In the genomic region with DNA sequence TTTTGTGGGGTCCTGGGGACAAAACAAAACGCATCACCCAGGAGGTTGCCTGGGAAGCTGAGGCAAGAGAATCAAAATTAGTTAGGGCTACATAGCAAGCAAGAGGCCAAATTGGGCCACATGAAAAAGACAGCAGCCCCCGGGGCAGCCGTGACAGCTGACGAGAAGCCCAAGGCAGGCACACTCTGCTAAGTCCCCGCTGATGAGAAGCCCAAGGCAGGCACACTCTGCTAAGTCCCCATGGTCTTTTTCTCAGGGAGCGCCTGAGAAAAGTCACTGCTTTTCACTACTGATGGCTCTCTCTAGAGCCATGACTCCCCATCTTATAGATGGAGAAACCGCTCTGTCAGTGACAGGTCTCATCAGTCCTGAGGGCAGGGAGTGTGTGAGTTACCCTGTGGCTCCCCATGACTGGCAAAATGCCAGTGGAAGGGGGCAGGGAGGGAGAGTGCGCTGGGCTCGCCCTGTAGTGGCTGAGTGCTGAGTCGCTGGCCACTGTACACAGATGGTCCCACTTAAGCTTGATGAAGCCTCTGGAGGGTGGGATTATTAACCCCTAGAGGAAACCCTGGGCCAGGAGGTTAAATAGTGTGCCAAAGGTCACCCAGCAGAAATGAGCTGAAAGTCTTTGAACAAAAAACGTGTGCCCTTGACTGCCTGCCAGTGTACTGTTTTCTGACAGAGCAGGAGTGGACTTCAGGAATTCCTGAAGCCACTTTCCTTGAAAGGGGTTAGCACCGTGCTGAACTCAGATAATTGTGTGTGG, we compare ENCODE assay signal across 8 mouse cellular contexts. TPM values are rescaled to one million over a fixed set of nuclear protein-coding genes. Genes with fewer than 3 reads are reported as not detected.
DNase-seq lines count a peak whose midpoint lies in the region; ATAC-seq and TF ChIP-seq lines count a peak whose summit lies in the region.
"Had no signal": no experiment of that assay in that cellular context is flagged by ENCODE, and none has a peak within 500 bp of the region (broad histone marks: within the 10 kb centered on the region; RNA-seq: fewer than 3 reads in every experiment).

No protein-coding gene starts in this region.

- no peak overlapping the region for H3K4me2 ChIP-seq in hindbrain, embryonic 13.5 days
- H3K4me2 ChIP-seq in midbrain, postnatal 0 days (ENCODE audit: low read depth, low read length, poor library complexity, severe bottlenecking) = no peak overlapping the region

- 15% methylated on average over 12 of the region's 12 CpGs for WGBS in embryonic facial prominence, embryonic 10.5 days
- 25% methylated on average over 12 of the region's 12 CpGs for WGBS in hindbrain, embryonic 13.5 days
- WGBS in midbrain, postnatal 0 days = 31% methylated on average over 12 of the region's 12 CpGs

- H3K9me3 ChIP-seq in embryonic facial prominence, embryonic 10.5 days = no peaks in the 10 kb centered on the region
- no peaks in the 10 kb centered on the region for H3K9me3 ChIP-seq in hindbrain, embryonic 13.5 days
- no peaks in the 10 kb centered on the region for H3K9me3 ChIP-seq in midbrain, postnatal 0 days (ENCODE audit: low read length)

- no peak overlapping the region for H3K9ac ChIP-seq in hindbrain, embryonic 13.5 days
- no peak overlapping the region for H3K9ac ChIP-seq in midbrain, postnatal 0 days (replicated peaks; ENCODE audit: low read length, poor library complexity, severe bottlenecking)

- H3K4me1 ChIP-seq in embryonic facial prominence, embryonic 10.5 days = peaks cover 67% of the 10 kb centered on the region
- peaks cover 25% of the 10 kb centered on the region for H3K4me1 ChIP-seq in hindbrain, embryonic 13.5 days (replicated peaks)
- no peaks in the 10 kb centered on the region; the same call in 1 of the 2 replicates for H3K4me1 ChIP-seq in midbrain, postnatal 0 days (ENCODE audit: insufficient read depth, low read length)

- no peaks in the 10 kb centered on the region for H3K36me3 ChIP-seq in embryonic facial prominence, embryonic 10.5 days (replicated peaks)
- no peaks in the 10 kb centered on the region for H3K36me3 ChIP-seq in hindbrain, embryonic 13.5 days
- H3K36me3 ChIP-seq in midbrain, postnatal 0 days (ENCODE audit: insufficient read depth, low read length) = no peaks in the 10 kb centered on the region

- peak; percentile 36 for DNase-seq in adrenal gland, adult 8-10 months
- peak; percentile 82 for DNase-seq in embryonic facial prominence, embryonic 10.5 days (ENCODE audit: low spot score)
- peak; percentile 87 for DNase-seq in liver
- DNase-seq in midbrain, postnatal 0 days (ENCODE audit: low spot score) = peak; percentile 35
- no peak for DNase-seq in cerebellum, adult 9-11 months
- no peak for DNase-seq in layer of hippocampus, postnatal 25 days (ENCODE audit: extremely low spot score in 1 of 2, low spot score in 1 of 2)

- no peak for TF ChIP-seq CTCF in midbrain, postnatal 0 days (IDR thresholded peaks at IDR 0.05)

- peak overlapping the region; percentile 30; the same call in 1 of the 2 replicates for H3K27ac ChIP-seq in embryonic facial prominence, embryonic 10.5 days (replicated peaks)
- H3K27ac ChIP-seq in hindbrain, embryonic 13.5 days = no peak overlapping the region
- H3K27ac ChIP-seq in midbrain, postnatal 0 days (ENCODE audit: low read depth, low read length) = no peak overlapping the region

- peak overlapping the region; percentile 11; the same call in 1 of the 2 replicates for H3K4me3 ChIP-seq in embryonic facial prominence, embryonic 10.5 days
- no peak overlapping the region for H3K4me3 ChIP-seq in hindbrain, embryonic 13.5 days
- no peak overlapping the region for H3K4me3 ChIP-seq in midbrain, postnatal 0 days (ENCODE audit: low read depth, low read length)

- peaks cover 25% of the 10 kb centered on the region for H3K27me3 ChIP-seq in embryonic facial prominence, embryonic 10.5 days (replicated peaks; ENCODE audit: low read depth, poor library complexity, severe bottlenecking)
- H3K27me3 ChIP-seq in hindbrain, embryonic 13.5 days = no peaks in the 10 kb centered on the region
- no peaks in the 10 kb centered on the region for H3K27me3 ChIP-seq in midbrain, postnatal 0 days (ENCODE audit: insufficient read depth, low read length)

- peak; percentile 87 for ATAC-seq in hindbrain, embryonic 13.5 days (ENCODE audit: low FRiP score)
- ATAC-seq in midbrain, postnatal 0 days (ENCODE audit: low FRiP score) = peak; percentile 54; the same call in 1 of the 2 replicates

RNA-seq across cellular contexts. Expression of a gene that starts 6.6 kb away (rescaled TPM):
- not detected for total RNA-seq in adrenal gland, adult 8-10 months (2022)
- polyA plus RNA-seq in embryonic facial prominence, embryonic 10.5 days (2016; fragmentation: Nextera tagmentation; extraction: Ambion mirVana) = not detected in 2 replicates
- not detected in 2 replicates for polyA plus RNA-seq in hindbrain, embryonic 13.5 days (2015; fragmentation: Nextera tagmentation; extraction: Ambion mirVana)
- not detected in 2 replicates for total RNA-seq in midbrain, postnatal 0 days (2014; rRNA removed)
- polyA plus RNA-seq in midbrain, postnatal 0 days (2015; fragmentation: Nextera tagmentation; extraction: Ambion mirVana) = not detected in 2 replicates
- total RNA-seq in layer of hippocampus, postnatal 25 days (2021) = not detected
- total RNA-seq: gastrocnemius, postnatal 4 days had no signal

RNA-seq across cellular contexts. Expression of a gene that starts 25.4 kb away (rescaled TPM):
- 10 to 100 TPM; 44.2 to 59.4 (median 50.1) TPM for total RNA-seq in adrenal gland, adult 8-10 months (2022)
- polyA plus RNA-seq in embryonic facial prominence, embryonic 10.5 days (2016; fragmentation: Nextera tagmentation; extraction: Ambion mirVana) = 23.5 and 28.4 TPM in 2 replicates
- polyA plus RNA-seq in hindbrain, embryonic 13.5 days (2015; fragmentation: Nextera tagmentation; extraction: Ambion mirVana) = 18.1 and 20.1 TPM in 2 replicates
- 66.5 and 81.1 TPM in 2 replicates for total RNA-seq in midbrain, postnatal 0 days (2014; rRNA removed)
- polyA plus RNA-seq in midbrain, postnatal 0 days (2015; fragmentation: Nextera tagmentation; extraction: Ambion mirVana) = 12.3 and 15.3 TPM in 2 replicates
- 10 to 100 TPM; 44.4 to 54.1 TPM for total RNA-seq in layer of hippocampus, postnatal 25 days (2021)

RNA-seq across cellular contexts. Expression of a gene that starts 27.0 kb away (rescaled TPM):
- 10 to 100 TPM; 21.6 to 28.6 (median 24.8) TPM for total RNA-seq in adrenal gland, adult 8-10 months (2022)
- 55.0 and 57.2 TPM in 2 replicates for polyA plus RNA-seq in embryonic facial prominence, embryonic 10.5 days (2016; fragmentation: Nextera tagmentation; extraction: Ambion mirVana)
- 29.9 and 32.5 TPM in 2 replicates for polyA plus RNA-seq in hindbrain, embryonic 13.5 days (2015; fragmentation: Nextera tagmentation; extraction: Ambion mirVana)
- total RNA-seq in midbrain, postnatal 0 days (2014; rRNA removed) = 25.2 and 28.0 TPM in 2 replicates
- 30.0 and 35.6 TPM in 2 replicates for polyA plus RNA-seq in midbrain, postnatal 0 days (2015; fragmentation: Nextera tagmentation; extraction: Ambion mirVana)
- 10 to 100 TPM; 16.8 to 17.7 TPM for total RNA-seq in layer of hippocampus, postnatal 25 days (2021)

Comparison
In these comparisons a context has a peak if more than half of its experiments do, and no peak if none do; other contexts are left out.
1. DNase-seq: peak in adrenal gland, adult 8-10 months (single experiment), embryonic facial prominence, embryonic 10.5 days (single experiment), liver (single experiment) and midbrain, postnatal 0 days (single experiment); none in cerebellum, adult 9-11 months (single experiment) and layer of hippocampus, postnatal 25 days (0 of 2).